Mouse (Mus musculus): Measurements from ENCODE around the gene Tpst1. TPM values are rescaled to one million over a fixed set of nuclear protein-coding genes. Genes with fewer than 3 reads are reported as not detected.

Tpst1 gene
- polyA plus RNA-seq, 1 experiment: 10.9 TPM

GRCm38 (mm10) chr5:130079202-130080050 is 6.3 kb downstream of the Tpst1 start:
- Histone ChIP-seq H3K4me1 (ENCODE audit: control insufficient read depth, insufficient read depth, insufficient read length) (peaks cover 13% of the 10 kb centered on the region; the same call in 1 of the 2 replicates), H3K27ac (ENCODE audit: insufficient read depth, low read length) (peak overlapping the region; percentile 65), H3K36me3 (ENCODE audit: control insufficient read depth, insufficient read depth, low read length) (no peaks in the 10 kb centered on the region), H3K4me3 (ENCODE audit: extremely low read depth, insufficient read depth, insufficient read length) (peak overlapping the region; percentile 81), H3K27me3 (ENCODE audit: control insufficient read depth, insufficient read depth, low read length) (no peaks in the 10 kb centered on the region)
- DNase-seq (ENCODE audit: low read depth in 1 of 2, low spot score in 2 of 2): peak; percentile 65 to 92
- TF ChIP-seq POLR2A (IDR thresholded peaks at IDR 0.05; ENCODE audit: low read depth, low read length): peak; percentile 92
- no peak for TF ChIP-seq CTCF (IDR thresholded peaks at IDR 0.05; ENCODE audit: extremely low read depth, insufficient read depth, insufficient read length, insufficient replicate concordance)
- WGBS: under 1% methylated on average over 66 of the region's 86 CpGs

- Histone ChIP-seq H3K4me3 (ENCODE audit: extremely low read depth, insufficient read depth, insufficient read length) (peak overlapping the region; percentile 81), H3K36me3 (ENCODE audit: control insufficient read depth, insufficient read depth, low read length) (no peaks in the 10 kb centered on the region), H3K27ac (ENCODE audit: insufficient read depth, low read length) (peak overlapping the region; percentile 69), H3K27me3 (ENCODE audit: control insufficient read depth, insufficient read depth, low read length) (no peaks in the 10 kb centered on the region), H3K4me1 (ENCODE audit: control insufficient read depth, insufficient read depth, insufficient read length) (peaks cover 13% of the 10 kb centered on the region; the same call in 1 of the 2 replicates)
- 0 out of 2 replicates have a peak, but pooled peaks have one; percentile 6 for TF ChIP-seq CTCF (IDR thresholded peaks at IDR 0.05; ENCODE audit: extremely low read depth, insufficient read depth, insufficient read length, insufficient replicate concordance)
- TF ChIP-seq POLR2A (IDR thresholded peaks at IDR 0.05; ENCODE audit: low read depth, low read length): no peak
- 90% methylated on average over 16 of the region's 16 CpGs for WGBS
- no peak for DNase-seq (ENCODE audit: low read depth in 1 of 2, low spot score in 2 of 2)
Measured at GRCm38 (mm10) chr5:130080051-130080681, 7.0 kb downstream of the Tpst1 start.

DNA sequence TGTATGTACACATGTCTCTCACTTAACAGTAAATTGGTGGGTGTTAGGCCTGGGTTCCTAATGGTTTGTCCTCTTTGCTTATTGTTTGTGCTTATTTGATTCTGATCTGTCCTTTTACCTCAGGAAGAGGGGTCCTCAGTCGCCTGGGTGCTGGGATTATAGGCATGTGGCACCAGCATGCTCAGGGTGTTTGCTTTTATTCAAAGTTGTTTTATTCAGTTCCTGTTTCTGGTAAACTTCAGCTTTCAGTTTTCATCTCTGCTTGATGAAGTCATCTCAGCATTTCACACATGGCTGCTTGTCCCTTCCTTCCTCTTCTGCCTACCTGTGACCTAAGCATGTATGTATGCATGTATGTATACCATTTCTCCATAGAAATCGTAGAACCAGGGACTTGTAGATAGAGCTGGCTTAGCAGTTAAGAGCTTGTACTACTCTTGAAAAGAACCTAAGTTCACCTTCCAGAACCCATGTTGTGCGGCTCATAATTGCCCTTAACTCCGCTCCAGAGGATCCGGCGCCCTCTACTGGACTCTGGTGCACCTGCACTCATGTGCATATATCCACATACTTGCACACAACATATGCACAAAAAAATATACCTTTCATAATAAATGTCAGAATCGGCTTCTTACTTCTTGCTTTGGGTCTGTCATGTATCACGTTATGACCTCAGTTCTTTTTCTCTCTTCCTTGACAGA is 8.2 kb downstream of the Tpst1 start:
- Histone ChIP-seq H3K27ac (ENCODE audit: insufficient read depth, low read length) (peak overlapping the region; percentile 69; the same call in 1 of the 2 replicates), H3K4me3 (ENCODE audit: extremely low read depth, insufficient read depth, insufficient read length) (no peak overlapping the region), H3K4me1 (ENCODE audit: control insufficient read depth, insufficient read depth, insufficient read length) (peaks cover 13% of the 10 kb centered on the region; the same call in 1 of the 2 replicates), H3K36me3 (ENCODE audit: control insufficient read depth, insufficient read depth, low read length) (no peaks in the 10 kb centered on the region), H3K27me3 (ENCODE audit: control insufficient read depth, insufficient read depth, low read length) (no peaks in the 10 kb centered on the region)
- 82% methylated on average over 8 of the region's 8 CpGs for WGBS
- DNase-seq (ENCODE audit: low read depth in 1 of 2, low spot score in 2 of 2): peak; percentile 40 to 81
- no peak for TF ChIP-seq POLR2A (IDR thresholded peaks at IDR 0.05; ENCODE audit: low read depth, low read length)
- 0 out of 2 replicates have a peak, but pooled peaks have one; percentile 24 for TF ChIP-seq CTCF (IDR thresholded peaks at IDR 0.05; ENCODE audit: extremely low read depth, insufficient read depth, insufficient read length, insufficient replicate concordance)

- H3K27me3 ChIP-seq (ENCODE audit: control insufficient read depth, insufficient read depth, low read length): no peaks in the 10 kb centered on the region
- H3K4me1 ChIP-seq (ENCODE audit: control insufficient read depth, insufficient read depth, insufficient read length): peaks cover 13% of the 10 kb centered on the region; the same call in 1 of the 2 replicates
- no peak for DNase-seq (ENCODE audit: low read depth in 1 of 2, low spot score in 2 of 2)
- H3K4me3 ChIP-seq (ENCODE audit: extremely low read depth, insufficient read depth, insufficient read length): no peak overlapping the region
- 77% methylated on average over 4 of the region's 4 CpGs for WGBS
- H3K27ac ChIP-seq (ENCODE audit: insufficient read depth, low read length): 0 out of 2 replicates have a peak overlapping the region, but pooled peaks have one; percentile 1
- TF ChIP-seq POLR2A (IDR thresholded peaks at IDR 0.05; ENCODE audit: low read depth, low read length) (no peak), CTCF (IDR thresholded peaks at IDR 0.05; ENCODE audit: extremely low read depth, insufficient read depth, insufficient read length, insufficient replicate concordance) (no peak)
- H3K36me3 ChIP-seq (ENCODE audit: control insufficient read depth, insufficient read depth, low read length): no peaks in the 10 kb centered on the region
Measured at GRCm38 (mm10) chr5:130082431-130082830, 9.3 kb downstream of the Tpst1 start.

GRCm38 (mm10) chr5:130084271-130084670 is 11.1 kb downstream of the Tpst1 start:
- peaks cover 7% of the 10 kb centered on the region; the same call in 1 of the 2 replicates for H3K4me1 ChIP-seq (ENCODE audit: control insufficient read depth, insufficient read depth, insufficient read length)
- H3K36me3 ChIP-seq (ENCODE audit: control insufficient read depth, insufficient read depth, low read length): no peaks in the 10 kb centered on the region
- WGBS: 92% methylated on average over 3 of the region's 3 CpGs
- TF ChIP-seq POLR2A (IDR thresholded peaks at IDR 0.05; ENCODE audit: low read depth, low read length) (no peak), CTCF (IDR thresholded peaks at IDR 0.05; ENCODE audit: extremely low read depth, insufficient read depth, insufficient read length, insufficient replicate concordance) (no peak)
- no peak overlapping the region for H3K27ac ChIP-seq (ENCODE audit: insufficient read depth, low read length)
- H3K27me3 ChIP-seq (ENCODE audit: control insufficient read depth, insufficient read depth, low read length): no peaks in the 10 kb centered on the region
- no peak for DNase-seq (ENCODE audit: low read depth in 1 of 2, low spot score in 2 of 2)
- no peak overlapping the region for H3K4me3 ChIP-seq (ENCODE audit: extremely low read depth, insufficient read depth, insufficient read length)

DNA sequence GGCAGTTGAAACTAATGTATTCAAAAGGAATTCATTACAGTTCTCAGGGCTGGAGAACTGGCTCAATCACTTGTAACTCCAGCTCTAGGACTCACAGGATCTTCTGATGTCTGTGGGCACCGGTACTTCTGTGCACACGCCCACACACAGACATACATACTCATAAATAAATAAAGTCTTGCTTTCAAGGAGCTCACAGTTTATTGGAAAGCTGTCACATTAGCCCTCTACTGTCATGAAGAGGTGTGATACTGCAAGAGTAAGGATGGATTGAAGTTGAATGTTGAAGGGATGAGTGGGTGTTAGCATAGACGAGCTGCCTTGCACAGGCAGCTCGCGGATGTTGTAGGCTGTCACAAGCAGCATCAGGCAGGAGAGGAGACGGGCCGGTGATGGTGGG is 14.9 kb downstream of the Tpst1 start:
- 86% methylated on average over 7 of the region's 7 CpGs for WGBS
- Histone ChIP-seq H3K27me3 (ENCODE audit: control insufficient read depth, insufficient read depth, low read length) (no peaks in the 10 kb centered on the region), H3K4me3 (ENCODE audit: extremely low read depth, insufficient read depth, insufficient read length) (no peak overlapping the region), H3K27ac (ENCODE audit: insufficient read depth, low read length) (no peak overlapping the region), H3K4me1 (ENCODE audit: control insufficient read depth, insufficient read depth, insufficient read length) (peaks cover 10% of the 10 kb centered on the region; the same call in 1 of the 2 replicates), H3K36me3 (ENCODE audit: control insufficient read depth, insufficient read depth, low read length) (no peaks in the 10 kb centered on the region)
- TF ChIP-seq POLR2A (IDR thresholded peaks at IDR 0.05; ENCODE audit: low read depth, low read length) (no peak), CTCF (IDR thresholded peaks at IDR 0.05; ENCODE audit: extremely low read depth, insufficient read depth, insufficient read length, insufficient replicate concordance) (no peak)
- DNase-seq (ENCODE audit: low read depth in 1 of 2, low spot score in 2 of 2): no peak

All from spleen, adult 2 months (tissue).